Mouse (Mus musculus) myocyte (in vitro differentiated cells): Measurements from ENCODE around the gene Unkl.

Experiments used
- MYOD1 ChIP-seq, 3 experiments: IDR thresholded peaks; one replicate each; pipeline ENCODE4 v1.6.1; 2011; ENCODE audit warnings: control low read depth in 2 of 3, low read depth in 2 of 3, mild to moderate bottlenecking in 2 of 3, moderate library complexity in 1 of 3; ENCODE audit not compliant: insufficient read length in 2 of 3, control insufficient read depth in 1 of 3
- MYOG ChIP-seq, 3 experiments: IDR thresholded peaks; one replicate each; pipeline ENCODE4 v1.6.1; 2011; ENCODE audit warnings: control low read depth in 2 of 3, low read depth in 2 of 3, mild to moderate bottlenecking in 2 of 3; ENCODE audit not compliant: insufficient read length in 2 of 3, control insufficient read depth in 1 of 3, insufficient read depth in 1 of 3
- POLR2A ChIP-seq: IDR thresholded peaks from one replicate; pipeline ENCODE4 v1.6.1; 2011; ENCODE audit warnings: low read depth, mild to moderate bottlenecking, control low read depth, moderate library complexity; ENCODE audit not compliant: insufficient read length
- POLR2AphosphoS2 ChIP-seq: IDR thresholded peaks from one replicate; pipeline ENCODE4 v1.6.1; 2011; ENCODE audit warnings: low read depth, control low read depth; ENCODE audit not compliant: insufficient read length
- SRF ChIP-seq: IDR thresholded peaks from one replicate; pipeline ENCODE4 v1.6.1; 2011; ENCODE audit warnings: low read depth; ENCODE audit not compliant: control insufficient read depth, insufficient read length
- USF1 ChIP-seq: IDR thresholded peaks from one replicate; pipeline ENCODE4 v1.6.1; 2011; ENCODE audit warnings: low read depth, mild to moderate bottlenecking, control low read depth, moderate library complexity

- no peak for TF ChIP-seq POLR2AphosphoS2
- no peak for TF ChIP-seq POLR2A
- no peak for TF ChIP-seq MYOD1 (IDR thresholded peaks at IDR 0.05; ENCODE audit: control insufficient read depth in 1 of 3, insufficient read length in 2 of 3, low read depth in 2 of 3)
- no peak for TF ChIP-seq USF1
- no peak for TF ChIP-seq MYOG (IDR thresholded peaks at IDR 0.05; ENCODE audit: control insufficient read depth in 1 of 3, insufficient read depth in 1 of 3, insufficient read length in 2 of 3, low read depth in 2 of 3)
- TF ChIP-seq SRF = no peak
These were observed 82.7 kb downstream of the Unkl start for GRCm38 (mm10) chr17:25270795-25271335.
